Mouse (Mus musculus) hindbrain, embryonic 15.5 days (tissue): ENCODE measurements around the gene Gramd1b. TPM values are rescaled to one million over a fixed set of nuclear protein-coding genes. Genes with fewer than 3 reads are reported as not detected.

ENCODE experiments used
- ATAC-seq: fragments of 200-750 bp; cut with Nextera tagmentation; 2 replicates; pipeline ENCODE4 v1.8.0; 2017; ENCODE audit warnings: low read depth, moderate number of reproducible peaks, moderate TSS enrichment; ENCODE audit not compliant: low FRiP score
- H3K27ac ChIP-seq: fragments of 300-500 bp; sonication (generic); replicated peaks from 2 replicates; pipeline ENCODE4 v1.5.1; 2015; ENCODE audit warnings: mild to moderate bottlenecking, inconsistent platforms
- H3K27me3 ChIP-seq: fragments of 300-500 bp; sonication (generic); 2 replicates; pipeline ENCODE4 v1.6.1; 2015; ENCODE audit warnings: control low read depth, inconsistent platforms
- H3K36me3 ChIP-seq: fragments of 300-500 bp; sonication (generic); 2 replicates; pipeline ENCODE4 v1.6.1; 2015; ENCODE audit warnings: control low read depth, inconsistent platforms
- H3K4me1 ChIP-seq: fragments of 300-500 bp; sonication (generic); replicated peaks from 2 replicates; pipeline ENCODE4 v1.6.1; 2015; ENCODE audit warnings: control low read depth, inconsistent platforms
- H3K4me2 ChIP-seq: fragments of 300-500 bp; sonication (generic); 2 replicates; pipeline ENCODE4 v1.6.1; 2015; ENCODE audit warnings: moderate library complexity, mild to moderate bottlenecking, inconsistent platforms
- H3K4me3 ChIP-seq: fragments of 300-500 bp; sonication (generic); 2 replicates; pipeline ENCODE4 v1.5.1; 2015; ENCODE audit warnings: mild to moderate bottlenecking, inconsistent platforms
- H3K9ac ChIP-seq: fragments of 300-500 bp; sonication (generic); 2 replicates; pipeline ENCODE4 v1.6.1; 2015; ENCODE audit warnings: inconsistent platforms
- H3K9me3 ChIP-seq: fragments of 300-500 bp; sonication (generic); 2 replicates; pipeline ENCODE4 v1.6.1; 2016; ENCODE audit warnings: control low read depth, inconsistent platforms
- WGBS: fragments of 180-500 bp; shearing (Covaris S2); methylation state at CpG from one replicate; pipeline ENCODE4 v1.1.7; 2015; 5-methylcytosine and 5-hydroxymethylcytosine counted together
- polyA plus RNA-seq: library from polyadenylated mRNA; unstranded; fragments of >200 nt; fragmentation: Nextera tagmentation; extraction: Ambion mirVana; gene quantifications from 2 replicates; pipeline ENCODE4 v1.2.1, GENCODE M21; 2015

The Gramd1b gene
- polyA plus RNA-seq, 1 experiment from 2014 or later, result 12.6 TPM

- Histone ChIP-seq H3K36me3 (no peaks in the 10 kb centered on the region), H3K27ac (peak overlapping the region; percentile 92), H3K4me1 (peaks cover 52% of the 10 kb centered on the region), H3K4me2 (peak overlapping the region; percentile 78), H3K4me3 (peak overlapping the region; percentile 45), H3K9me3 (no peaks in the 10 kb centered on the region), H3K9ac (peak overlapping the region; percentile 53), H3K27me3 (no peaks in the 10 kb centered on the region)
- WGBS, result 6% methylated on average over 16 of the region's 16 CpGs
- ATAC-seq, result peak; percentile 88
Measured at GRCm38 (mm10) chr9:40346232-40346984, 184.8 kb downstream of the Gramd1b start.

GRCm38 (mm10) chr9:40345493-40346231 is 185.5 kb downstream of the Gramd1b start:
- 21% methylated on average over 11 of the region's 13 CpGs for WGBS
- H3K4me1 ChIP-seq, result peaks cover 54% of the 10 kb centered on the region

GRCm38 (mm10) chr9:40344801-40345492 is 186.2 kb downstream of the Gramd1b start:
- Histone ChIP-seq H3K9ac (peak overlapping the region; percentile 53), H3K4me2 (peak overlapping the region; percentile 78), H3K4me1 (peaks cover 61% of the 10 kb centered on the region), H3K36me3 (no peaks in the 10 kb centered on the region), H3K27me3 (no peaks in the 10 kb centered on the region), H3K27ac (peak overlapping the region; percentile 92), H3K4me3 (peak overlapping the region; percentile 45), H3K9me3 (no peaks in the 10 kb centered on the region)
- WGBS, result 46% methylated on average over 10 of the region's 10 CpGs
- ATAC-seq, result peak; percentile 19; the same call in 1 of the 2 replicates

More at GRCm38 (mm10) chr9:40345493-40346231, 185.5 kb downstream of the Gramd1b start:
- Histone ChIP-seq H3K4me2 (peak overlapping the region; percentile 78), H3K27ac (peak overlapping the region; percentile 92), H3K36me3 (no peaks in the 10 kb centered on the region), H3K4me3 (peak overlapping the region; percentile 45), H3K9me3 (no peaks in the 10 kb centered on the region), H3K9ac (peak overlapping the region; percentile 53), H3K27me3 (no peaks in the 10 kb centered on the region)
- ATAC-seq, result peak; percentile 82

- Histone ChIP-seq H3K36me3 (no peaks in the 10 kb centered on the region), H3K27me3 (no peaks in the 10 kb centered on the region), H3K4me3 (no peak overlapping the region), H3K4me1 (peaks cover 71% of the 10 kb centered on the region), H3K4me2 (peak overlapping the region; percentile 78), H3K9me3 (no peaks in the 10 kb centered on the region), H3K27ac (no peak overlapping the region), H3K9ac (no peak overlapping the region)
- no peak for ATAC-seq
- 94% methylated on average over 7 of the region's 7 CpGs for WGBS
Measured at GRCm38 (mm10) chr9:40343828-40344227, 187.4 kb downstream of the Gramd1b start.

GRCm38 (mm10) chr9:40343053-40343652 is 188.0 kb downstream of the Gramd1b start:
- Histone ChIP-seq H3K4me3 (no peak overlapping the region), H3K36me3 (no peaks in the 10 kb centered on the region), H3K4me1 (peaks cover 73% of the 10 kb centered on the region), H3K27ac (no peak overlapping the region), H3K9ac (no peak overlapping the region), H3K9me3 (no peaks in the 10 kb centered on the region), H3K4me2 (peak overlapping the region; percentile 78; the same call in 1 of the 2 replicates), H3K27me3 (no peaks in the 10 kb centered on the region)
- ATAC-seq, result no peak
- WGBS, result 92% methylated on average over 9 of the region's 9 CpGs

- no peaks in the 10 kb centered on the region for H3K27me3 ChIP-seq
- H3K4me2 ChIP-seq, result no peak overlapping the region
- no peak overlapping the region for H3K9ac ChIP-seq
- no peaks in the 10 kb centered on the region for H3K36me3 ChIP-seq
- WGBS, result 78% methylated on average over 7 of the region's 7 CpGs
- no peaks in the 10 kb centered on the region for H3K9me3 ChIP-seq
- no peak overlapping the region for H3K4me3 ChIP-seq
- ATAC-seq, result no peak
- H3K27ac ChIP-seq, result peak overlapping the region; percentile 4; the same call in 1 of the 2 replicates
- peaks cover 82% of the 10 kb centered on the region for H3K4me1 ChIP-seq
Measured at GRCm38 (mm10) chr9:40342101-40342500, 189.1 kb downstream of the Gramd1b start.

- Histone ChIP-seq H3K9ac (no peak overlapping the region), H3K4me1 (peaks cover 77% of the 10 kb centered on the region), H3K27ac (peak overlapping the region; percentile 44; the same call in 1 of the 2 replicates), H3K9me3 (no peaks in the 10 kb centered on the region), H3K27me3 (no peaks in the 10 kb centered on the region), H3K4me2 (0 out of 2 replicates have a peak overlapping the region, but pooled peaks have one; percentile 5), H3K4me3 (no peak overlapping the region), H3K36me3 (no peaks in the 10 kb centered on the region)
- WGBS, result 48% methylated on average over 9 of the region's 9 CpGs
- ATAC-seq, result peak; percentile 29; the same call in 1 of the 2 replicates
Measured at GRCm38 (mm10) chr9:40339578-40339977, 191.6 kb downstream of the Gramd1b start.

- H3K4me2 ChIP-seq, result no peak overlapping the region
- H3K9me3 ChIP-seq, result no peaks in the 10 kb centered on the region
- H3K27me3 ChIP-seq, result no peaks in the 10 kb centered on the region
- peaks cover 54% of the 10 kb centered on the region for H3K4me1 ChIP-seq
- H3K36me3 ChIP-seq, result peaks cover 8% of the 10 kb centered on the region; the same call in 1 of the 2 replicates
- no peak for ATAC-seq
- WGBS, result 64% methylated on average over 4 of the region's 4 CpGs
- H3K9ac ChIP-seq, result no peak overlapping the region
- no peak overlapping the region for H3K4me3 ChIP-seq
- peak overlapping the region; percentile 67 for H3K27ac ChIP-seq
Measured at GRCm38 (mm10) chr9:40337131-40337820, 193.9 kb downstream of the Gramd1b start.

GRCm38 (mm10) chr9:40336701-40337100 is 194.5 kb downstream of the Gramd1b start:
- Histone ChIP-seq H3K9me3 (no peaks in the 10 kb centered on the region), H3K4me2 (no peak overlapping the region), H3K27me3 (no peaks in the 10 kb centered on the region), H3K36me3 (peaks cover 8% of the 10 kb centered on the region; the same call in 1 of the 2 replicates), H3K27ac (peak overlapping the region; percentile 67), H3K4me3 (no peak overlapping the region), H3K4me1 (peaks cover 49% of the 10 kb centered on the region), H3K9ac (no peak overlapping the region)
- 41% methylated on average over 5 of the region's 5 CpGs for WGBS
- ATAC-seq, result no peak

- no peak for ATAC-seq
- no peak overlapping the region for H3K27ac ChIP-seq
- WGBS, result 80% methylated on average over 2 of the region's 2 CpGs
Measured at GRCm38 (mm10) chr9:40334617-40335016, 196.6 kb downstream of the Gramd1b start.

More at GRCm38 (mm10) chr9:40334617-40335016, 196.6 kb downstream of the Gramd1b start:
- no peaks in the 10 kb centered on the region for H3K9me3 ChIP-seq
- H3K27me3 ChIP-seq, result no peaks in the 10 kb centered on the region
- H3K9ac ChIP-seq, result no peak overlapping the region
- H3K4me2 ChIP-seq, result no peak overlapping the region
- peaks cover 38% of the 10 kb centered on the region for H3K4me1 ChIP-seq
- peaks cover 14% of the 10 kb centered on the region for H3K36me3 ChIP-seq
- no peak overlapping the region for H3K4me3 ChIP-seq
